Mouse (Mus musculus) bone marrow, adult 2 months (tissue): ENCODE measurements at regions not wholly inside any gene's neighbourhood (a gene's known extent, or its start where the extent isn't known, plus 50 kb on each side); places are given as distances from the start of the nearest gene placed in this dataset.

ENCODE experiments used
- H3K27ac ChIP-seq: fragments of 200-500 bp; 2 replicates; pipeline ENCODE4 v1.5.1; 2012; ENCODE audit warnings: low read depth, mild to moderate bottlenecking, control low read depth, inconsistent platforms, low read length; ENCODE audit not compliant: control insufficient read depth, poor library complexity, insufficient read depth
- H3K4me1 ChIP-seq: fragments of 200-500 bp; 2 replicates; pipeline ENCODE4 v1.6.1; 2011; ENCODE audit warnings: low read length; ENCODE audit not compliant: control insufficient read depth, insufficient read depth
- H3K4me3 ChIP-seq: fragments of 200-500 bp; replicated peaks from 2 replicates; pipeline ENCODE3; 2011; ENCODE audit warnings: mild to moderate bottlenecking, low read depth, low read length, control low read depth; ENCODE audit not compliant: control insufficient read depth
- CTCF ChIP-seq: fragments of 200-500 bp; IDR thresholded peaks from 2 replicates; pipeline ENCODE4 v1.5.1; 2011; ENCODE audit warnings: low read length, control low read depth; ENCODE audit not compliant: control insufficient read depth, insufficient read depth
- POLR2A ChIP-seq: fragments of 200-500 bp; IDR thresholded peaks from 2 replicates; pipeline ENCODE4 v1.6.1; 2011; ENCODE audit warnings: low read depth, mild to moderate bottlenecking, control low read depth, low read length, borderline replicate concordance; ENCODE audit not compliant: control insufficient read depth
- WGBS: fragments of 180-500 bp; shearing (Covaris S2); methylation state at CpG from one replicate; pipeline ENCODE4 v1.1.7; 2018; 5-methylcytosine and 5-hydroxymethylcytosine counted together

DNA sequence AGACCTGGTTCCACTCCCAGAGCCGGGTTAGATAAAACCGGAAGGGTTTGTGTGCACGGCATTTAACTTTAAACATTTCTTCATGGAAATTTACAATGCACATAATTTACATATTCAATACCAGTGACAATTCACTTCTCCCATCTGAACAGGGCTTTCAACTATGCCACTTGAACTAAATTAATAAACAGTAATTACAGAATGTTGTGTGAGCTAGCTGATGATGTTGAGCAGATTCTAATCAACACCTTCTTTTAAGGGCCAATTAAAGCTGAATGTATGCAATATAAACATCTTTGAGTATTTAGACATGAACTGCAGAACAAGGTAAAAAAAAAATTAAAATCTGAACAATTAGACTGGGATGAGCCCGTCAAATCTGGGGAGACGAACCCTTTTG lies 68.1 kb upstream of the Lmo4 start:
- no peak overlapping the region for H3K4me3 ChIP-seq
- WGBS: 92% methylated on average over 5 of the region's 5 CpGs
- H3K4me1 ChIP-seq: no peaks in the 10 kb centered on the region
- TF ChIP-seq POLR2A: no peak
- no peak for TF ChIP-seq CTCF
- no peak overlapping the region for H3K27ac ChIP-seq

GRCm38 (mm10) chr3:144270206-144270605 lies 65.2 kb upstream of the Lmo4 start:
- Histone ChIP-seq H3K27ac (no peak overlapping the region), H3K4me1 (no peaks in the 10 kb centered on the region; the same call in 1 of the 2 replicates), H3K4me3 (no peak overlapping the region)
- WGBS: 77% methylated on average over 6 of the region's 6 CpGs
- TF ChIP-seq POLR2A (no peak), CTCF (no peak)

DNA sequence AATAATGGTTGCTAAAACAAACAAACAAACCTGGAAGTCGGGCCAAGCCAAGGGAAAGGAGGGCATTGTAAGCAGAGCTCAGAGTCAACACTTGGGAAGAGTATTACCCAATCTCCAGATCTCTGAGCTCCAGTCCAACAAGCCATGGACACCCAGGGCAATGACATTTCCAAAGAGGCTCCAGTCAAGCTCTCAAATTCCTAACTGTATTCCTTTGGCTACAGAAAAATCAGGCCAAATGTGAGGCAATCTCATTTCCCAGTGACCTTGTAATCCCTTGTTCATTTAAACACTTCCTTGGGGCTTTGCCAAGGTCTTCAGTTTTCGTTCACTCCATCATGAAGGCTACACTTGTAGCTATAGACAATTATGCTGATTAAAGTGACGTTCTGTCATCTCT lies 59.5 kb upstream of the Lmo4 start:
- TF ChIP-seq CTCF: no peak
- TF ChIP-seq POLR2A: no peak
- no peaks in the 10 kb centered on the region; the same call in 1 of the 2 replicates for H3K4me1 ChIP-seq
- 69% methylated on average over 3 of the region's 3 CpGs for WGBS
- no peak overlapping the region for H3K27ac ChIP-seq
- no peak overlapping the region for H3K4me3 ChIP-seq

DNA sequence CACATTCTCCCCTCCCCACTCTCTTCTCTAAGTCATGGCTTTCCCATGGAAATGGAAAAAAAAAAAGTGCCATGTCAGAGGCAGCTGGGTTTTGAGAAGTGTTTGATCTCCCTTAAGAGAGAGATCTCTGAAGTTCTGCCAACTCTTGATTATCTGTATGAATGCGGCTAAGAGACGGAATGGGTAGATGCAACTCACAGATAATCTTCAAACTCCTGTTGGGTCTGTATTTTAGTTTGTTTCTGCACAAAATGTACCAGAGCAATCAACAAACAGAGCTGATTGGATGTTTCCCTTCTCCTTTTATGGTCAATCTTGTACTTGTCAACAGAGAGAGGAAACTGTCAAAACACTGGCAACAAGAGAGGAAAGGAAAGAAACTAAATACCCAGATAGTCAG lies 55.9 kb upstream of the Lmo4 start:
- Histone ChIP-seq H3K4me1 (no peaks in the 10 kb centered on the region), H3K4me3 (no peak overlapping the region), H3K27ac (no peak overlapping the region)
- WGBS: 51% methylated on average over 2 of the region's 2 CpGs
- TF ChIP-seq CTCF (no peak), POLR2A (no peak)

DNA sequence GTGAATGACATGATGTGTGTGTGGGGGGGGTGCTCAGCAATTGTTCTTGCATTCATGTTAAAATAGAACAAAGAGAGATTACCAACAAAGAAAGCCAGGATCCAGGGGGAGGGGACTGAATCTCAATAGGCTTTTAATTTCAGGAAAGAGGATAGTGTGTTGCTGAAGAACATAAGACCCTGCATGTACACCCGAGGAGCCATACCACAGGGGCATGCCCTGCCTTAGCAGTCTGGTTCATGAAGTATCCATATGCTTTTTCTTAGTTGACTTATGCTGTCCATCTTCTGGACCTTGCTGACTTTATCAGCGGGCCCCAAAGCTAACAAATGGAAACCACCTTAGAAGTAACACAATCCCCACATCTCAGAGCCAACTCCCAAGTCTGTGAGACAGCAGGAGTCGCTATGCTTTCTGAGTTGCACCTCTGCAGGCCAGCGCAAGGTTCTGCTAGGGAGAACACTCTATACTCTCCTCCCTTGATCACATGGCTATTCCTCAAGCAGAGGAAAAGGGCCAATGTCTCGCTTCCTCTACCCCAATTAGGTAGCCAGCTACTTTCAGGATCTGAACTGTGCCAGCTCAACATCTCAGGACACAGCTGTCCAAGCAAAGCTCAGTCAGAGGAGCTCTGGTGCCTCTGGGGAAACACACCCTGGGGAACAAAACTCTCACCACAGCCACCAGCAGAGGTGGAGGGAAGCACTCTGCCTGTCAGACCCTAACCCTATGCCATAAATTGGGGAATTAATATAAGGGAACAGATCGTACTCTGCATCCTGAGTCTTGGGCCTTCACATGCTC lies 52.9 kb upstream of the Lmo4 start:
- WGBS: 71% methylated on average over 6 of the region's 6 CpGs
- Histone ChIP-seq H3K27ac (no peak overlapping the region), H3K4me3 (no peak overlapping the region), H3K4me1 (no peaks in the 10 kb centered on the region)
- TF ChIP-seq POLR2A (no peak), CTCF (no peak)

DNA sequence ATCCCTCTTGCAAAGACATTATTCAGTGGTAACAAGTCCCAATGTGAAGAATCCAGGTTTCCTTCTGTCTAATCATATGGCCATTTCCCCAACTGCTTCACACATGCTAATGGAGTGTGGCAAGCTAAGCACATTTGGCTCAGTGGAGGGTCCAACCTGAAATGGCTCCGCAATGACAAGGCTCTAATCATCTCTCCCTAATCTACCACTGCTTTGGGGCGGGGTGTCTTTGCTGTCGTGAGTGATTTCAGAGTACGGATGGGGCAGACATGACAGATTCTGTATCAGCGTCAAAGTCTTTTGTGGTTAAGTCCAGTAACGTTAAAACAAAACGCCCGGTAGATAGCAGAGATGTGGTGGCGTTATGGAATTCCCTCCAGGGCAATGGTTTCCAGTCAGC lies 52.2 kb upstream of the Lmo4 start:
- TF ChIP-seq POLR2A: no peak
- no peak for TF ChIP-seq CTCF
- no peak overlapping the region for H3K4me3 ChIP-seq
- 72% methylated on average over 9 of the region's 9 CpGs for WGBS
- H3K27ac ChIP-seq: no peak overlapping the region
- H3K4me1 ChIP-seq: no peaks in the 10 kb centered on the region

- 78% methylated on average over 12 of the region's 12 CpGs for WGBS
- TF ChIP-seq POLR2A: no peak
- H3K27ac ChIP-seq: no peak overlapping the region
- H3K4me3 ChIP-seq: no peak overlapping the region
- no peaks in the 10 kb centered on the region for H3K4me1 ChIP-seq
Observed at GRCm38 (mm10) chr3:144255596-144256550, 50.9 kb upstream of the Lmo4 start.
